Mouse (Mus musculus) right cerebral cortex, postnatal 4 days (tissue): ENCODE data around the gene Klhdc1.

Experiments used
- DNase-seq: peaks from one replicate; pipeline ENCODE4 v3.0.0-alpha.2; 2022

Gene Klhdc1

GRCm38 (mm10) chr12:69297411-69298150, 56.6 kb downstream of the Klhdc1 start:
- DNase-seq: no peak

GRCm38 (mm10) chr12:69298281-69298680, 57.3 kb downstream of the Klhdc1 start:
- DNase-seq: no peak

- DNase-seq: no peak
Observed at GRCm38 (mm10) chr12:69299231-69299630, 58.3 kb downstream of the Klhdc1 start.

GRCm38 (mm10) chr12:69299831-69300230, 58.9 kb downstream of the Klhdc1 start:
- DNase-seq: no peak

- no peak for DNase-seq
Observed at GRCm38 (mm10) chr12:69300391-69300790, 59.4 kb downstream of the Klhdc1 start.

- DNase-seq: no peak
Observed at GRCm38 (mm10) chr12:69302171-69302570, 61.2 kb downstream of the Klhdc1 start.

GRCm38 (mm10) chr12:69304051-69304450, 63.1 kb downstream of the Klhdc1 start:
- DNase-seq: no peak

GRCm38 (mm10) chr12:69306333-69306732, 65.4 kb downstream of the Klhdc1 start:
- DNase-seq: no peak

GRCm38 (mm10) chr12:69309659-69310058, 68.7 kb downstream of the Klhdc1 start:
- no peak for DNase-seq

GRCm38 (mm10) chr12:69318431-69318830, 77.5 kb downstream of the Klhdc1 start:
- no peak for DNase-seq

- DNase-seq: no peak
Observed at GRCm38 (mm10) chr12:69331187-69331586, 90.2 kb downstream of the Klhdc1 start.

GRCm38 (mm10) chr12:69332147-69332546, 91.2 kb downstream of the Klhdc1 start:
- DNase-seq: no peak

- no peak for DNase-seq
Observed at GRCm38 (mm10) chr12:69333547-69333946, 92.6 kb downstream of the Klhdc1 start.
